Mouse (Mus musculus): ENCODE measurements around the gene Vmn1r143. TPM values are rescaled to one million over a fixed set of nuclear protein-coding genes. Genes with fewer than 3 reads are reported as not detected.
"Not testable (repeated sequence)": the region's sequence is repeated elsewhere in the genome, so short reads cannot be mapped to it uniquely, and the experiment has no call there.

Gene Vmn1r143
- total RNA-seq (2021): not detected
- long read RNA-seq: 0 reads

- not testable (repeated sequence) for DNase-seq (ENCODE audit: low spot score in 2 of 2)
Observed at GRCm38 (mm10) chr7:22189077-22189476, at the start of gene Vmn1r143. Gene Vmn1r143, plus strand, starts transcription at chr7:22189377.

- DNase-seq (ENCODE audit: low spot score in 2 of 2): not testable (repeated sequence)
Observed at GRCm38 (mm10) chr7:22163935-22164334, 25.2 kb upstream of the Vmn1r143 start, which contains the start of gene Vmn1r142. Gene Vmn1r142, minus strand, starts transcription at chr7:22164035.

GRCm38 (mm10) chr7:22201164-22201563 lies 12.0 kb downstream of the Vmn1r143 start, which contains the start of gene Gm8653:
Gene Gm8653, minus strand, starts transcription at chr7:22201264.
- DNase-seq (ENCODE audit: low spot score in 2 of 2): not testable (repeated sequence)

- not testable (repeated sequence) for DNase-seq (ENCODE audit: low spot score in 2 of 2)
Observed at GRCm38 (mm10) chr7:22229384-22229783, 40.2 kb downstream of the Vmn1r143 start, which contains the start of gene Gm8453. Gene Gm8453, minus strand, starts transcription at chr7:22229484.

Other genes starting within 250 kb of the Vmn1r143 start
- gene Vmn1r137, start 194.8 kb upstream of the Vmn1r143 start, total RNA-seq (2021): not detected
- gene Vmn1r138, start 160.5 kb upstream of the Vmn1r143 start, total RNA-seq (2021): not detected
- not detected for gene Gm6176, start 133.1 kb upstream of the Vmn1r143 start, total RNA-seq (2021)
- gene Vmn1r139, start 120.3 kb upstream of the Vmn1r143 start, total RNA-seq (2021): not detected
- gene Gm16451, start 71.1 kb upstream of the Vmn1r143 start, total RNA-seq (2021): not detected
- gene Gm10666, start 54.6 kb upstream of the Vmn1r143 start, total RNA-seq (2021): not detected
- gene Vmn1r142, start 25.3 kb upstream of the Vmn1r143 start, total RNA-seq (2021): not detected
- not detected for gene Gm8653, start 11.9 kb downstream of the Vmn1r143 start, total RNA-seq (2021)
- gene Gm8453, start 40.1 kb downstream of the Vmn1r143 start, total RNA-seq (2021): not detected
- gene Gm4187, start 140.3 kb downstream of the Vmn1r143 start, total RNA-seq (2021): not detected
- not detected for gene Gm8660, start 181.7 kb downstream of the Vmn1r143 start, total RNA-seq (2021)
- gene Vmn1r148, start 224.2 kb downstream of the Vmn1r143 start, total RNA-seq (2021): not detected
- not detected for gene Vmn1r149, start 248.9 kb downstream of the Vmn1r143 start, total RNA-seq (2021)

Data from layer of hippocampus, postnatal 10 days (tissue).